Mouse (Mus musculus) neural tube, embryonic 13.5 days (tissue): Measurements from ENCODE around the gene Atp9a. TPM values are rescaled to one million over a fixed set of nuclear protein-coding genes. Genes with fewer than 3 reads are reported as not detected.
A peak's percentile ranks its signal among the peaks of the same experiment; 100 is the strongest.

ENCODE experiments used
- ATAC-seq: fragments of 200-750 bp; cut with Nextera tagmentation; 2 replicates; pipeline ENCODE4 v1.8.0; 2017; ENCODE audit warnings: low read depth, mild to moderate bottlenecking, moderate TSS enrichment, moderate library complexity
- H3K27ac ChIP-seq: fragments of 300-500 bp; sonication (generic); replicated peaks from 2 replicates; pipeline ENCODE4 v1.5.1; 2015; ENCODE audit warnings: moderate library complexity, mild to moderate bottlenecking, inconsistent platforms
- H3K27me3 ChIP-seq: fragments of 300-500 bp; sonication (generic); 2 replicates; pipeline ENCODE4 v1.6.1; 2015; ENCODE audit warnings: mild to moderate bottlenecking, inconsistent platforms
- H3K36me3 ChIP-seq: fragments of 300-500 bp; sonication (generic); 2 replicates; pipeline ENCODE4 v1.6.1; 2015; ENCODE audit warnings: mild to moderate bottlenecking, inconsistent platforms
- H3K4me1 ChIP-seq: fragments of 300-500 bp; sonication (generic); replicated peaks from 2 replicates; pipeline ENCODE4 v1.6.1; 2015; ENCODE audit warnings: inconsistent platforms
- H3K4me2 ChIP-seq: fragments of 300-500 bp; sonication (generic); 2 replicates; pipeline ENCODE4 v1.6.1; 2015; ENCODE audit warnings: inconsistent platforms, mild to moderate bottlenecking, moderate library complexity
- H3K4me3 ChIP-seq: fragments of 300-500 bp; sonication (generic); 2 replicates; pipeline ENCODE4 v1.5.1; 2015; ENCODE audit warnings: mild to moderate bottlenecking, inconsistent platforms
- H3K9ac ChIP-seq: fragments of 300-500 bp; sonication (generic); 2 replicates; pipeline ENCODE4 v1.6.1; 2015; ENCODE audit warnings: moderate library complexity, mild to moderate bottlenecking, inconsistent platforms
- H3K9me3 ChIP-seq: fragments of 300-500 bp; sonication (generic); 2 replicates; pipeline ENCODE4 v1.6.1; 2016; ENCODE audit warnings: inconsistent platforms
- WGBS: fragments of 180-500 bp; shearing (Covaris S2); methylation state at CpG from one replicate; pipeline ENCODE4 v1.1.7; 2015; 5-methylcytosine and 5-hydroxymethylcytosine counted together
- polyA plus RNA-seq: library from polyadenylated mRNA; unstranded; fragments of >200 nt; fragmentation: Nextera tagmentation; extraction: Ambion mirVana; gene quantifications from 2 replicates; pipeline ENCODE4 v1.2.1, GENCODE M21; 2015

Atp9a gene
- polyA plus RNA-seq, 1 experiment from 2014 or later: 72.6 TPM

- Histone ChIP-seq H3K9ac (no peak overlapping the region), H3K4me2 (no peak overlapping the region), H3K36me3 (peaks cover 4% of the 10 kb centered on the region; the same call in 1 of the 2 replicates), H3K9me3 (no peaks in the 10 kb centered on the region), H3K27ac (no peak overlapping the region), H3K4me1 (peaks cover 40% of the 10 kb centered on the region), H3K4me3 (no peak overlapping the region), H3K27me3 (no peaks in the 10 kb centered on the region)
- ATAC-seq: no peak
- 63% methylated on average over 11 of the region's 11 CpGs for WGBS
Observed at GRCm38 (mm10) chr2:168734023-168734422, 8.2 kb downstream of the Atp9a start.

- peaks cover 3% of the 10 kb centered on the region; the same call in 1 of the 2 replicates for H3K36me3 ChIP-seq
- ATAC-seq: no peak
- H3K4me3 ChIP-seq: no peak overlapping the region
- no peaks in the 10 kb centered on the region for H3K27me3 ChIP-seq
- peak overlapping the region; percentile 50 for H3K27ac ChIP-seq
- H3K4me2 ChIP-seq: no peak overlapping the region
- H3K9me3 ChIP-seq: no peaks in the 10 kb centered on the region
- 48% methylated on average over 8 of the region's 8 CpGs for WGBS
- H3K9ac ChIP-seq: peak overlapping the region; percentile 6; the same call in 1 of the 2 replicates
- H3K4me1 ChIP-seq: peaks cover 51% of the 10 kb centered on the region
Observed at GRCm38 (mm10) chr2:168731258-168731657, 11.0 kb downstream of the Atp9a start.

GRCm38 (mm10) chr2:168729736-168730135 lies 12.5 kb downstream of the Atp9a start:
- H3K4me1 ChIP-seq: peaks cover 56% of the 10 kb centered on the region
- 0 out of 2 replicates have a peak overlapping the region, but pooled peaks have one; percentile 50 for H3K27ac ChIP-seq
- WGBS: 83% methylated on average over 12 of the region's 12 CpGs
- no peak overlapping the region for H3K4me3 ChIP-seq
- H3K9me3 ChIP-seq: no peaks in the 10 kb centered on the region
- no peak for ATAC-seq
- peaks cover 3% of the 10 kb centered on the region; the same call in 1 of the 2 replicates for H3K36me3 ChIP-seq
- H3K4me2 ChIP-seq: no peak overlapping the region
- no peak overlapping the region for H3K9ac ChIP-seq
- no peaks in the 10 kb centered on the region for H3K27me3 ChIP-seq

- 82% methylated on average over 12 of the region's 12 CpGs for WGBS
- Histone ChIP-seq H3K9me3 (no peaks in the 10 kb centered on the region), H3K4me2 (no peak overlapping the region), H3K27ac (no peak overlapping the region), H3K4me1 (peaks cover 46% of the 10 kb centered on the region), H3K27me3 (no peaks in the 10 kb centered on the region), H3K4me3 (no peak overlapping the region), H3K36me3 (peaks cover 6% of the 10 kb centered on the region; the same call in 1 of the 2 replicates), H3K9ac (no peak overlapping the region)
- ATAC-seq: no peak
Observed at GRCm38 (mm10) chr2:168728045-168728444, 14.2 kb downstream of the Atp9a start.

- Histone ChIP-seq H3K27me3 (no peaks in the 10 kb centered on the region), H3K4me1 (peaks cover 30% of the 10 kb centered on the region), H3K9me3 (no peaks in the 10 kb centered on the region), H3K27ac (0 out of 2 replicates have a peak overlapping the region, but pooled peaks have one; percentile 18), H3K4me2 (no peak overlapping the region), H3K4me3 (no peak overlapping the region), H3K9ac (peak overlapping the region; percentile 49; the same call in 1 of the 2 replicates), H3K36me3 (peaks cover 6% of the 10 kb centered on the region; the same call in 1 of the 2 replicates)
- peak; percentile 76 for ATAC-seq
- WGBS: 48% methylated on average over 6 of the region's 6 CpGs
Observed at GRCm38 (mm10) chr2:168726007-168726406, 16.2 kb downstream of the Atp9a start.

GRCm38 (mm10) chr2:168721313-168721712 lies 20.9 kb downstream of the Atp9a start:
- Histone ChIP-seq H3K4me3 (no peak overlapping the region), H3K27me3 (no peaks in the 10 kb centered on the region), H3K4me2 (no peak overlapping the region), H3K4me1 (peaks cover 36% of the 10 kb centered on the region), H3K9me3 (no peaks in the 10 kb centered on the region), H3K36me3 (peaks cover 6% of the 10 kb centered on the region; the same call in 1 of the 2 replicates), H3K9ac (no peak overlapping the region), H3K27ac (no peak overlapping the region)
- no peak for ATAC-seq
- 86% methylated on average over 14 of the region's 14 CpGs for WGBS

- no peak overlapping the region for H3K4me3 ChIP-seq
- no peaks in the 10 kb centered on the region for H3K27me3 ChIP-seq
- H3K4me2 ChIP-seq: no peak overlapping the region
- H3K27ac ChIP-seq: no peak overlapping the region
- no peak overlapping the region for H3K9ac ChIP-seq
- ATAC-seq: no peak
- 68% methylated on average over 4 of the region's 4 CpGs for WGBS
- no peaks in the 10 kb centered on the region for H3K9me3 ChIP-seq
- peaks cover 6% of the 10 kb centered on the region; the same call in 1 of the 2 replicates for H3K36me3 ChIP-seq
- H3K4me1 ChIP-seq: peaks cover 32% of the 10 kb centered on the region
Observed at GRCm38 (mm10) chr2:168719742-168720141, 22.5 kb downstream of the Atp9a start.

GRCm38 (mm10) chr2:168718735-168719134 lies 23.5 kb downstream of the Atp9a start:
- Histone ChIP-seq H3K9me3 (no peaks in the 10 kb centered on the region), H3K9ac (no peak overlapping the region), H3K4me1 (peaks cover 32% of the 10 kb centered on the region), H3K27me3 (no peaks in the 10 kb centered on the region), H3K4me2 (no peak overlapping the region), H3K4me3 (no peak overlapping the region), H3K27ac (no peak overlapping the region), H3K36me3 (peaks cover 6% of the 10 kb centered on the region; the same call in 1 of the 2 replicates)
- 0 out of 2 replicates have a peak, but pooled peaks have one; percentile 11 for ATAC-seq
- WGBS: 77% methylated on average over 10 of the region's 10 CpGs

GRCm38 (mm10) chr2:168718267-168718666 lies 23.9 kb downstream of the Atp9a start:
- Histone ChIP-seq H3K27ac (no peak overlapping the region), H3K9ac (no peak overlapping the region), H3K27me3 (no peaks in the 10 kb centered on the region), H3K9me3 (no peaks in the 10 kb centered on the region), H3K36me3 (peaks cover 5% of the 10 kb centered on the region; the same call in 1 of the 2 replicates), H3K4me2 (no peak overlapping the region), H3K4me3 (no peak overlapping the region), H3K4me1 (peaks cover 32% of the 10 kb centered on the region)
- WGBS: 85% methylated on average over 2 of the region's 2 CpGs
- no peak for ATAC-seq

GRCm38 (mm10) chr2:168712199-168713176 lies 29.7 kb downstream of the Atp9a start:
- peaks cover 25% of the 10 kb centered on the region for H3K4me1 ChIP-seq
- 81% methylated on average over 20 of the region's 20 CpGs for WGBS
- peaks cover 33% of the 10 kb centered on the region for H3K36me3 ChIP-seq
- no peak overlapping the region for H3K4me2 ChIP-seq
- 0 out of 2 replicates have a peak overlapping the region, but pooled peaks have one; percentile 18 for H3K27ac ChIP-seq
- no peaks in the 10 kb centered on the region for H3K9me3 ChIP-seq
- H3K9ac ChIP-seq: no peak overlapping the region
- H3K27me3 ChIP-seq: no peaks in the 10 kb centered on the region
- H3K4me3 ChIP-seq: no peak overlapping the region
- no peak for ATAC-seq

GRCm38 (mm10) chr2:168710979-168711378 lies 31.2 kb downstream of the Atp9a start:
- ATAC-seq: no peak
- Histone ChIP-seq H3K4me3 (no peak overlapping the region), H3K27me3 (no peaks in the 10 kb centered on the region), H3K4me2 (no peak overlapping the region), H3K9me3 (no peaks in the 10 kb centered on the region), H3K27ac (no peak overlapping the region), H3K36me3 (peaks cover 46% of the 10 kb centered on the region), H3K9ac (no peak overlapping the region), H3K4me1 (0 out of 2 replicates have a peak, but pooled peaks cover 12% of the 10 kb centered on the region)
- 90% methylated on average over 3 of the region's 3 CpGs for WGBS

GRCm38 (mm10) chr2:168707766-168708165 lies 34.4 kb downstream of the Atp9a start:
- no peaks in the 10 kb centered on the region for H3K9me3 ChIP-seq
- no peak overlapping the region for H3K27ac ChIP-seq
- WGBS: 50% methylated on average over 9 of the region's 9 CpGs
- peaks cover 5% of the 10 kb centered on the region for H3K4me1 ChIP-seq
- no peaks in the 10 kb centered on the region for H3K27me3 ChIP-seq
- no peak overlapping the region for H3K4me2 ChIP-seq
- peaks cover 76% of the 10 kb centered on the region for H3K36me3 ChIP-seq
- no peak overlapping the region for H3K9ac ChIP-seq
- no peak overlapping the region for H3K4me3 ChIP-seq
- no peak for ATAC-seq
